Mouse (Mus musculus) lung, postnatal 0 days (tissue): ENCODE results near the gene Zc2hc1c.

Experiments used
- CTCF ChIP-seq: IDR thresholded peaks from 2 replicates; pipeline ENCODE4 v1.5.1; 2016; ENCODE audit warnings: antibody characterized with exemption, mild to moderate bottlenecking
- EP300 ChIP-seq: IDR thresholded peaks from 2 replicates; pipeline ENCODE4 v1.6.1; 2016; ENCODE audit warnings: antibody characterized with exemption, mild to moderate bottlenecking, control low read depth

DNA sequence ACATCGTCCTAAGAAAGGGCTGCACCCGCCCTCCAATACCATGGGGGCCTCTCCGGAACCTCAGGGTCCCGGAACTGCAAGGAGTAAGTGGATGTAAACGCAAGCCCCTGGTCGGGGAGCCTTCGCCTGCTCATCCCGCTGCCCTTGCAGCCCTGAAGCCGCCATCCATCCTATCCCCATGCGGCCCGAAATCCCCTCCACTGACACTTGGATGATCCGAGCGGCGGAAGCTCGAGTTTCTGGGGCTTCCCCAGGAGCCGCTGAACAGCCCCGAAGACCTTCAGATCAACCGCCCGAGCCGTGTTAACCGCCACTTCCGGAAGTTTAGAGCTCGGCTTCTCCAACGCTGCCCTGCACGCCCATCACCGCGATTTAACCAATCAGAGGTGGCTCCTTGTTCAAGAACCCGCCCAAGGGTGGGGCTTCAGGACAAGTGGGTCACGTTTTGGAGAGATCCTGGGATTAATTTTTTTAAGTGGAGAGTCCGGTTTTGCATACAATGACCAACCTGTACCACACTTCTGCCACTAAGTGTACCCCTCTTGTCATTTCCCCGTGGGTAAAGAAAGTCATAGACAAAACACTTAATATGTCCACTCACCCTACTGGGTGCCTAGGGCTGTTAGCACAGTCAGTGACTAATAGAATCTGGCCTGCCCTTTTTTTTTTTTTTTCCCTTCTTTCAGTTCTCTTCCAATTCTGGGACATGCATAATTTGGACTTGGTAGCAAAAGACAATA lies 8.1 kb upstream of the Zc2hc1c start:
- TF ChIP-seq EP300 (peak; percentile 72), CTCF (no peak)
